Mouse (Mus musculus) heart, embryonic 14.5 days (tissue): ENCODE measurements at regions not wholly inside any gene's neighbourhood (a gene's known extent, or its start where the extent isn't known, plus 50 kb on each side); places are given as distances from the start of the nearest gene placed in this dataset.

Experiments
- ATAC-seq: fragments of 200-750 bp; cut with Nextera tagmentation; 2 replicates; pipeline ENCODE4 v1.8.0; 2017; ENCODE audit warnings: low read depth, moderate TSS enrichment; ENCODE audit not compliant: insufficient number of reproducible peaks, insufficient read depth, low FRiP score
- H3K27ac ChIP-seq, 2 experiments: fragments of 200-500 bp in 1 of 2; fragments of 300-500 bp in 1 of 2; sonication (generic) in 1 of 2; replicated peaks in 1 of 2; 2 replicates each; pipeline ENCODE4 v1.5.1; 2012 to 2014; ENCODE audit warnings: low read depth in 2 of 2, low read length in 2 of 2, control low read depth in 1 of 2, mild to moderate bottlenecking in 1 of 2, mixed read lengths in 1 of 2; ENCODE audit not compliant: control insufficient read depth in 1 of 2, insufficient read depth in 1 of 2
- H3K27me3 ChIP-seq: fragments of 300-500 bp; sonication (generic); 2 replicates; pipeline ENCODE4 v1.6.1; 2014; ENCODE audit warnings: mild to moderate bottlenecking, low read length, control low read depth; ENCODE audit not compliant: control insufficient read depth, insufficient read depth
- H3K36me3 ChIP-seq: fragments of 300-500 bp; sonication (generic); 2 replicates; pipeline ENCODE4 v1.6.1; 2014; ENCODE audit warnings: mild to moderate bottlenecking, control low read depth, low read length, mixed read lengths; ENCODE audit not compliant: control insufficient read depth, insufficient read depth
- H3K4me1 ChIP-seq, 2 experiments: fragments of 200-500 bp in 1 of 2; fragments of 300-500 bp in 1 of 2; sonication (generic) in 1 of 2; 2 replicates each; pipeline ENCODE4 v1.6.1; 2012 to 2014; ENCODE audit warnings: low read length in 2 of 2, control low read depth in 1 of 2, mixed read lengths in 1 of 2; ENCODE audit not compliant: control insufficient read depth in 2 of 2, insufficient read depth in 2 of 2
- H3K4me2 ChIP-seq: fragments of 300-500 bp; sonication (generic); 2 replicates; pipeline ENCODE4 v1.6.1; 2014; ENCODE audit warnings: mild to moderate bottlenecking, low read length
- H3K4me3 ChIP-seq, 2 experiments: fragments of 200-500 bp in 1 of 2; fragments of 300-500 bp in 1 of 2; sonication (generic) in 1 of 2; 2 replicates each; pipeline ENCODE4 v1.5.1; 2012 to 2014; ENCODE audit warnings: low read length in 2 of 2, mild to moderate bottlenecking in 2 of 2, control low read depth in 1 of 2, low read depth in 1 of 2, moderate library complexity in 1 of 2; ENCODE audit not compliant: control insufficient read depth in 1 of 2, insufficient read depth in 1 of 2
- H3K9ac ChIP-seq: fragments of 300-500 bp; sonication (generic); 2 replicates; pipeline ENCODE4 v1.6.1; 2014; ENCODE audit warnings: mild to moderate bottlenecking, low read length
- H3K9me3 ChIP-seq: fragments of 300-500 bp; sonication (generic); 2 replicates; pipeline ENCODE4 v1.6.1; 2016; ENCODE audit warnings: low read length, control low read depth; ENCODE audit not compliant: control insufficient read depth
- WGBS: fragments of 180-500 bp; shearing (Covaris S2); extraction: QIAGEN DNeasy Blood & Tissue Kit; methylation state at CpG from one replicate; pipeline ENCODE4 v1.1.7; 2014; 5-methylcytosine and 5-hydroxymethylcytosine counted together

- Histone ChIP-seq H3K27me3 (no peaks in the 10 kb centered on the region), H3K4me1 (no peaks in the 10 kb centered on the region), H3K4me2 (no peak overlapping the region), H3K9me3 (no peaks in the 10 kb centered on the region), H3K9ac (no peak overlapping the region), H3K36me3 (no peaks in the 10 kb centered on the region), H3K4me3 (no peak overlapping the region), H3K27ac (no peak overlapping the region)
- ATAC-seq = no peak
- WGBS = 72% methylated on average over 4 of the region's 4 CpGs
Observed at GRCm38 (mm10) chr4:64235534-64235933, 188.7 kb upstream of the Tnc start.

DNA sequence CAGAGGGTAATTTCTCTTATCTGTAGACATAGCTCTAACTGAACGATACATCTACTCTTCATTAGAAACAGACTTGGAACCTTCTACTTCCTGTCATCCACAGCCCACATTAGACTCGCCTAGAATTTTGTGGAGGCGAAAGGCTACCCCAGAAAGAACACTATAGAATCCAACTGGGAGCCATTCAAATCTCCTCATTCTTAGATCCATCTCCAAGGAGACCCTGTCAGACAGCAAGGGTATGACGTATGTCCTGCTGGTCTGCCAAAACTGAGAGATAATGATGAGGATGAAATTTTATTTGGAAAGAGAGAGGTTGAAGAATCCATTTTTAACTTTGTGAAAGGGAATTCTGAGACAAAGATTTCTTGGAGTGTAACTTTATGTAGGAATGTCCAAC is 185.3 kb upstream of the Tnc start:
- Histone ChIP-seq H3K4me3 (no peak overlapping the region), H3K27me3 (no peaks in the 10 kb centered on the region), H3K4me2 (no peak overlapping the region), H3K4me1 (no peaks in the 10 kb centered on the region), H3K9ac (no peak overlapping the region), H3K36me3 (no peaks in the 10 kb centered on the region), H3K9me3 (no peaks in the 10 kb centered on the region), H3K27ac (no peak overlapping the region)
- ATAC-seq = no peak
- 68% methylated on average over 4 of the region's 4 CpGs for WGBS

GRCm38 (mm10) chr4:64228341-64228740 is 181.5 kb upstream of the Tnc start:
- H3K27ac ChIP-seq = no peak overlapping the region
- H3K36me3 ChIP-seq = no peaks in the 10 kb centered on the region
- no peak overlapping the region for H3K4me3 ChIP-seq
- H3K4me1 ChIP-seq = no peaks in the 10 kb centered on the region
- WGBS = 62% methylated on average over 3 of the region's 3 CpGs
- no peak overlapping the region for H3K4me2 ChIP-seq
- no peaks in the 10 kb centered on the region for H3K27me3 ChIP-seq
- no peak for ATAC-seq
- H3K9ac ChIP-seq = no peak overlapping the region
- H3K9me3 ChIP-seq = no peaks in the 10 kb centered on the region

- Histone ChIP-seq H3K4me1 (no peaks in the 10 kb centered on the region), H3K36me3 (no peaks in the 10 kb centered on the region), H3K9ac (no peak overlapping the region), H3K27me3 (no peaks in the 10 kb centered on the region), H3K4me3 (no peak overlapping the region), H3K27ac (no peak overlapping the region), H3K4me2 (no peak overlapping the region), H3K9me3 (no peaks in the 10 kb centered on the region)
- ATAC-seq = no peak
Observed at GRCm38 (mm10) chr4:64226635-64227034, 179.8 kb upstream of the Tnc start.

- no peak overlapping the region for H3K4me3 ChIP-seq
- H3K4me2 ChIP-seq = no peak overlapping the region
- no peak for ATAC-seq
- H3K9ac ChIP-seq = no peak overlapping the region
- WGBS = 77% methylated on average over 5 of the region's 5 CpGs
- no peaks in the 10 kb centered on the region for H3K27me3 ChIP-seq
- H3K4me1 ChIP-seq = no peaks in the 10 kb centered on the region
- no peak overlapping the region for H3K27ac ChIP-seq
- no peaks in the 10 kb centered on the region for H3K9me3 ChIP-seq
- H3K36me3 ChIP-seq = no peaks in the 10 kb centered on the region
Observed at GRCm38 (mm10) chr4:64224918-64225317, 178.1 kb upstream of the Tnc start.

DNA sequence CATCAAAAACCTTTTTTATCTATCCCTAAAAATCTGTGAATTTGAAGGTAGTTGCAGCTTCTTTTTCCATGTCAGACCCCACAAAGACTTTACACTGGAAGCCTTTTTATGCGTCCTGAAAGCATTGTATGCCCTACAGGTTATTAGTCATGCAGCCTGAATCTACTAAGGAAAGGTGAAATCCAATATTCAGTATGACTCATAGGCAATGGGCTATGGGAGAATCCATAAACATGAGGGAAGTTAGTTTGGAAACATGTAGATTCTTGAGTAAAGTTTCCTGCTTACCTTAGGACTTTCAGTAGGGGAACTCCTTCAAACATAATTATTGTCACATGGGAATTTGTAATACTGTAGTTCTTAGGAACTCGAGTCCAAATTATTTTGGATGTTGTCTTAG is 173.0 kb upstream of the Tnc start:
- H3K4me3 ChIP-seq = no peak overlapping the region
- no peak overlapping the region for H3K9ac ChIP-seq
- no peaks in the 10 kb centered on the region for H3K4me1 ChIP-seq
- no peaks in the 10 kb centered on the region for H3K27me3 ChIP-seq
- WGBS = 70% methylated on average over 2 of the region's 2 CpGs
- no peak overlapping the region for H3K4me2 ChIP-seq
- no peaks in the 10 kb centered on the region for H3K36me3 ChIP-seq
- H3K9me3 ChIP-seq = no peaks in the 10 kb centered on the region
- ATAC-seq = no peak
- no peak overlapping the region for H3K27ac ChIP-seq

GRCm38 (mm10) chr4:64207118-64207868 is 160.5 kb upstream of the Tnc start:
- H3K9me3 ChIP-seq = 0 out of 2 replicates have a peak, but pooled peaks cover 3% of the 10 kb centered on the region
- 47% methylated on average over 8 of the region's 8 CpGs for WGBS
- no peak overlapping the region for H3K9ac ChIP-seq
- H3K4me2 ChIP-seq = no peak overlapping the region
- no peaks in the 10 kb centered on the region for H3K36me3 ChIP-seq
- no peak overlapping the region for H3K27ac ChIP-seq
- no peaks in the 10 kb centered on the region for H3K27me3 ChIP-seq
- H3K4me1 ChIP-seq = no peaks in the 10 kb centered on the region
- no peak overlapping the region for H3K4me3 ChIP-seq
- no peak for ATAC-seq

DNA sequence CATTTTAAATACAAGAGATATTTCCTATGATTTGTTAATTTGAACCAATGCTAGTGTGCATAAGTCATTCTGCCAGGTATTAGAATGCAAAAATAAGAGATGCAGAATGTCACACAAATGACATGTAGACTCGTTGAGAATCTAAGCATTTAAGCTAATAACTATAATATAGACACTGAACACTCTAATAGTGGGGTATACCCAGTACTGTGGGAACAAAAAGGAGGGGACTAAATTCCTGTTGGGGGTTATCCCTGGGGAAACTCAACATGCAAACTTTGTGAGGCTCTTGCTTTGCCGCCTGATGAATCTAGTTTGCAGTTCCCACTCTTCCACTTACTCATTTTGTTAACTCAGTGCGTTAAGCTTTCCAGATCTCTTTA is 154.0 kb upstream of the Tnc start:
- no peak overlapping the region for H3K9ac ChIP-seq
- H3K4me2 ChIP-seq = no peak overlapping the region
- ATAC-seq = no peak
- H3K4me1 ChIP-seq = peaks cover 0 to 2% of the 10 kb centered on the region in 2 experiments; a peak in 1 of 4 replicates
- 83% methylated on average over 3 of the region's 3 CpGs for WGBS
- H3K9me3 ChIP-seq = 0 out of 2 replicates have a peak, but pooled peaks cover 3% of the 10 kb centered on the region
- H3K27me3 ChIP-seq = no peaks in the 10 kb centered on the region
- no peak overlapping the region for H3K4me3 ChIP-seq
- no peak overlapping the region for H3K27ac ChIP-seq
- H3K36me3 ChIP-seq = no peaks in the 10 kb centered on the region
